Mouse (Mus musculus) thymus, postnatal 14 days (tissue): Measurements from ENCODE around the gene Gm11077.
A peak's percentile ranks its signal among the peaks of the same experiment; 100 is the strongest.

Experiments used
- DNase-seq: peaks from one replicate; pipeline ENCODE4 v3.0.0; 2021

Gene Gm11077

DNA sequence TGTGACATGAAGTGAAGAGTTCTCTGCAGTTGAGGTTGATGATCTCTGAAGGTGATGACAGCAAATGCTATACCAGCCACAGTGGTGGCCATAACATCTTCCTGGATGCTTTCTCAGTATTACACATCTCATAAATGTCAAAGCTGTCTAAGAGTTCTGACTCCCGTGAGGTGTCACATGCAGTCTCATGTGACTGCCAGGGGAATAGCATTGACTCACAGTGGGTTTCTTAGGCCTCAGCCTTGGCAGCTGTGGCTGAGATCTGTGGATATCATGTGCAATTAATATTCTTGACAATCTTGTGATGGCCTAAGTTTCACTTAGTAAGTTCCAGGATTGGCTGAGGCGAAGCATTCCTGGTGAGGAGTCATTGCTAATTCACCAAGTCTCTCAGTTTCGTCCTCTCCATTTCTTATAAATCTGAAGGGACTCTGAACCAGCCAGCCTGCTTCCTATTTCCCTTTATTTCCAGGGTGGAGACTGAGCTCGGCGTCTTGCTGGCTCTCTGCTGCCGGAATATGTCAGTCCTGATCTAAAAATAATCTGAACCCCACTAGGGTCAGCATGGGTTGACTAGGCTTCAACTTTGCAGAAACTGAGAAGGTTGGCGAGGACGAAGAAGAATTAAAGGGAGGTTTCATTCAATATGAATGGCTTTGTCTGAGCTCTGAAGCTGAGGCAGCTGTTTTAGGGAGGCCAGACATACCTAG lies 21.4 kb downstream of the Gm11077 start:
- DNase-seq: no peak

GRCm38 (mm10) chr6:140766365-140766764 lies 37.3 kb downstream of the Gm11077 start:
- peak; percentile 39 for DNase-seq

- no peak for DNase-seq
Observed at GRCm38 (mm10) chr6:140767237-140767636, 38.2 kb downstream of the Gm11077 start.

GRCm38 (mm10) chr6:140768180-140768579 lies 39.1 kb downstream of the Gm11077 start:
- DNase-seq: no peak

- no peak for DNase-seq
Observed at GRCm38 (mm10) chr6:140768859-140769640, 40.0 kb downstream of the Gm11077 start.

DNA sequence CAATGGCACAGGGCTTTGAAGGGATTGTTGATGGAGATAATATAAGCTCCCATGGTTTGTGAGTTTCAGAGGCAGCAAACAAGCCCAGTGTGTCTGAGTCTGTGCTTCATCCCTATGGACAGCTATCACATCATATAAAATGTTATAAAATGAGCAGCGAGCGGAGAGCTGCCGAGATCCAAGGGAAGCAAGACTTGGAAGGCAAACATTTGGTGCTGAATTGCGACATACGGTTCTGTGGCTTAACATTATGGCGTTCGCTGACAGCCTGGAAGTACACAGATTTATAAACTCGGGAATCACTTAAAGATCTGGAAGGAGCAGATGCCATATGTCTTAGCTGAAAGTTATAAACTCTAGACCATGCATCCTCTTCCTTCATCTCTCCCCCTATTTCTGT lies 47.2 kb downstream of the Gm11077 start:
- no peak for DNase-seq

- DNase-seq: no peak
Observed at GRCm38 (mm10) chr6:140782524-140782923, 53.4 kb downstream of the Gm11077 start.

DNA sequence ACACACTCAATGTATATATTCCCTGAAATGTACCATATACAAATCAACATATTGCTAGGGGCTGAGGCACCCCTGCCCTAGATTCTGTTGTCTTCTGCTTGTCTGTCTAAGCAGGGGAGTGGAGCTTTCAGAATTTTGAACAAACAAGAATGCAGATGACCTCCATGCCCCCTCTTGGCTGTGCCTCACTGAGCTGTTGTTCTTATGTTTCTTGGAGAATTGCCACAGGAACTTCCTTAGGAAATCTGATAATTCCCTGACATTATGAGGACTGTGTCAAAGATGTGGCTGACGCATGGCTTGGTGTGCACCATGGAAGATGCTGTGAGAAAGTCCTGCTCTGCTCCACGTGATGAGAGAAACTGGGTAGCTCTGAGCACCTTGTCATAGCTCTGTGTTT lies 57.0 kb downstream of the Gm11077 start:
- DNase-seq: no peak

- peak; percentile 7 for DNase-seq
Observed at GRCm38 (mm10) chr6:140789850-140790249, 60.8 kb downstream of the Gm11077 start.

DNA sequence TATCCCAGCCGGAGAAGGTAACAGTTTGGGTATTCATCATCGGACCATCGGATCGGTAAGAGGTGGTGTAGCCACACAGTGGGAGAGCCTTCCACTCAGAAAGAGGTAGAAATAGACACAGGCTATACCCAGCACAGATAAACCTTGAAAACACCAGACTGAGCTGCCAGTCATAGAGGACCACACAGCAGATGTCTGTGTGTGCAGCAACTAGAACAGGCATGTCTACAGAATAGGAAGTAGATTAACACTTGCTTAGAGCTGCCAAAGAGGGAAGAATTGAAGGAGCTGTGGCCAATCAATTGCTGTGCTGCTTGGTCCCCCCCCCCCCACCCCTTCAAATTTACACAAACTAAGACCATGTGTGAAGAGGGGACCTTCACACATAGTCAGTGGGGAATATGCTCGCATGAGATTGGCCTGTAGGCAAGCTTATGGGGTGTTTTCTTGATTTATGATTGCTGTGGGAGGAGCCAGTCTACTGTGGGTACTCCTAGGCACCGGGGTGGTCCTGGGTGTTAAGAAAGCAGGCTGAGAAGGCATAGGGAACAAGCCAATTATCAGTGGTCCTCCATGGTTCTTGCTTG lies 64.7 kb downstream of the Gm11077 start:
- DNase-seq: no peak

DNA sequence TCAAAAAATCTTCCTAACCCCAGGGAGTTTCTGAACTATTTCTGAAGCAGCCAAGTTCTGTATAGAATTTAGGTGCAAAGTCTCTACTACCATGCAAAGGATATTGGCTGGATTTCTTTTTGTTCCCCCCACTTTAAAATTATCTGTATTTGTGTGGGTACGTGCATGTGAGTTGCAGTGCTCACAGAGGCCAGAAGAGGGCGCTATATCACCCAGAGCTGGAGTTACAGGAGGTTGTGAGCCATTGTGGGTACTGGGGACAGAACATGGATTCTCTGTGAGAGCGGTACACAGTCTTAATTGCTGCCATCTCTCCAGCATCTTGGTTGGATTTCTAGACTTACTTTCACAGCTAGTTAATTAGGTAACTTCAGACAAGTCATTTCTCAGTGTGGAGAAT lies 69.8 kb downstream of the Gm11077 start:
- DNase-seq: no peak

- DNase-seq: no peak
Observed at GRCm38 (mm10) chr6:140799435-140800040, 70.5 kb downstream of the Gm11077 start.

DNA sequence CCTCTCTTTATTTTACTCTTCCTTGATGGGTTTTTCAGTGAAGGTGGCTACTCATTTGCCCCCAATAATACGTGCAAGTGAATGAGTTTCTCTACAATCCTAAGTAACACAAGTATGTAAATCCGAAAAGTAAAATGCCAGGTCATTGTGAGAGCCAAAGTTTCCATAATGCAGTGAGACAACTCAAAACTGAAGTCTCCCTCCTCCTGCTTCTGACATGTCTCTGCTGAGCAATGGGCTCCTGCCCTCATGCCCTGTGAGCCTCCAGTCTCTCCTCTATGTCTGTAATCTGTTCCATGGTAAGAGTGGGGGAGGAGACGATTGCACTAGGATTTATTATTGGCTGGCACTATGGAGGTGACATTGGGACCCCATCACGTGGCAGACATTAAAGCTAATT lies 71.5 kb downstream of the Gm11077 start:
- no peak for DNase-seq
